Mouse (Mus musculus): Measurements from ENCODE around the gene Il24.

- TF ChIP-seq POLR2A (IDR thresholded peaks at IDR 0.05; ENCODE audit: insufficient read depth, low read depth, low read length) (no peak), CTCF (IDR thresholded peaks at IDR 0.05) (no peak)
Measured at GRCm38 (mm10) chr1:130902505-130902904, 15.3 kb upstream of the Il24 start.
